Mouse (Mus musculus) lung, embryonic 14.5 days (tissue): ENCODE measurements at regions not wholly inside any gene's neighbourhood (a gene's known extent, or its start where the extent isn't known, plus 50 kb on each side); places are given as distances from the start of the nearest gene placed in this dataset.

Experiments
- ATAC-seq: fragments of 200-750 bp; cut with Nextera tagmentation; 2 replicates; pipeline ENCODE4 v1.8.0; 2017; ENCODE audit warnings: mild to moderate bottlenecking, moderate TSS enrichment, moderate library complexity; ENCODE audit not compliant: insufficient read depth
- DNase-seq: peaks from one replicate; pipeline ENCODE4 v3.0.0-alpha.2; 2015
- H3K27ac ChIP-seq: fragments of 300-500 bp; sonication (generic); 2 replicates; pipeline ENCODE4 v1.5.1; 2014; ENCODE audit warnings: low read depth, mild to moderate bottlenecking, moderate library complexity
- H3K27me3 ChIP-seq: fragments of 300-500 bp; sonication (generic); 2 replicates; pipeline ENCODE4 v1.6.1; 2014; ENCODE audit warnings: low read length, control low read depth; ENCODE audit not compliant: insufficient read depth
- H3K36me3 ChIP-seq: fragments of 300-500 bp; sonication (generic); 2 replicates; pipeline ENCODE4 v1.6.1; 2014; ENCODE audit warnings: control low read depth; ENCODE audit not compliant: insufficient read depth
- H3K4me1 ChIP-seq: fragments of 300-500 bp; sonication (generic); 2 replicates; pipeline ENCODE4 v1.6.1; 2014; ENCODE audit warnings: antibody characterized with exemption, control low read depth; ENCODE audit not compliant: insufficient read depth
- H3K4me2 ChIP-seq: fragments of 300-500 bp; sonication (generic); 2 replicates; pipeline ENCODE4 v1.6.1; 2014; ENCODE audit warnings: mild to moderate bottlenecking
- H3K4me3 ChIP-seq: fragments of 300-500 bp; sonication (generic); 2 replicates; pipeline ENCODE4 v1.5.1; 2014; ENCODE audit warnings: low read depth, low read length
- H3K9ac ChIP-seq: fragments of 300-500 bp; sonication (generic); 2 replicates; pipeline ENCODE4 v1.6.1; 2014
- H3K9me3 ChIP-seq: fragments of 300-500 bp; sonication (generic); 2 replicates; pipeline ENCODE4 v1.6.1; 2016; ENCODE audit warnings: low read depth, low read length, control low read depth
- CTCF ChIP-seq: IDR thresholded peaks from 2 replicates; pipeline ENCODE4 v1.5.1; 2016; ENCODE audit warnings: antibody characterized with exemption, low read depth
- WGBS: fragments of 180-500 bp; shearing (Covaris S2); extraction: QIAGEN DNeasy Blood & Tissue Kit; methylation state at CpG from one replicate; pipeline ENCODE4 v1.1.7; 2014; 5-methylcytosine and 5-hydroxymethylcytosine counted together

DNA sequence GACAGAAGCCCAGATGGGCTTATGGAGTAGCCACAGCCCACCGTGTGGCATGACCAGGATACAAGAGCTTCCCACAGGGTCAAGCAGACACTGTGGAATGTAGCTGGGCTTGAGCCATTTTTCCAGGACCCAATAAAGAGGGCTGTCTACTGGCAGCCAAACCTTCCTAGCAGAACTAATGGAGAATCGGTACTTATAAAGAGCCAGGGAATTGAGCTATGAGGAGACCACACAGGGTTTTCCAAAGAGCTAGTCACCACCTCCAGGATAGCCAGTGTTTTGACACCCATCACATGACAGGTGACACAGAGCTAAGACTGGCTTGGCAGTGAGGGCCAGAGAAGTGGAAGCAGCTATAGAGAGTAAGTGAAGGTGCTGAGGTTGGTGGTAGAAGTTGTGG lies 149.9 kb downstream of the Map2k4 start:
- Histone ChIP-seq H3K27ac (no peak overlapping the region), H3K4me1 (peaks cover 4% of the 10 kb centered on the region; the same call in 1 of the 2 replicates), H3K9me3 (no peaks in the 10 kb centered on the region), H3K4me3 (no peak overlapping the region), H3K9ac (no peak overlapping the region), H3K36me3 (no peaks in the 10 kb centered on the region), H3K27me3 (no peaks in the 10 kb centered on the region), H3K4me2 (no peak overlapping the region)
- no peak for ATAC-seq
- WGBS = 80% methylated on average over 2 of the region's 2 CpGs
- no peak for DNase-seq
- no peak for TF ChIP-seq CTCF

DNA sequence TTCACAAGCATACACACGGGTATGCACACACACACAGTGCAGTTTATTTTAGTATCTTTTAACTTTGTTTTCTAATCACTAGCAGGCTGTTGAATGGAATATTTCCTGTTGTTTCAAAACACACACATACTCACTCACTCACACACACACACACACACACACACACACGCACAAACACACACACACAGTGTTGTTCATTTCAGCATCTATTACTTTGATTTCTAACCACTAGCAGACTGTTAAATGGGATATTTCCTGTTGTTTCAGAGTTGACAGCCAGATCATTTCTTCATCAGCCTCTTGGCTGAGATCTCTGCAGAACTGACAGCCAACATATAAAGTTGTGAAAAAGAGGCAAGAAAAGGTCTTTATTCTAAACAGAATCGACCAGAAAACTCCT lies 150.9 kb downstream of the Map2k4 start:
- no peak for TF ChIP-seq CTCF
- no peak overlapping the region for H3K27ac ChIP-seq
- ATAC-seq (no peak), DNase-seq (no peak)
- no peak overlapping the region for H3K4me2 ChIP-seq
- H3K27me3 ChIP-seq = no peaks in the 10 kb centered on the region
- 61% methylated on average over 3 of the region's 3 CpGs for WGBS
- no peak overlapping the region for H3K4me3 ChIP-seq
- no peaks in the 10 kb centered on the region for H3K36me3 ChIP-seq
- H3K4me1 ChIP-seq = peaks cover 4% of the 10 kb centered on the region; the same call in 1 of the 2 replicates
- H3K9me3 ChIP-seq = no peaks in the 10 kb centered on the region
- H3K9ac ChIP-seq = no peak overlapping the region

DNA sequence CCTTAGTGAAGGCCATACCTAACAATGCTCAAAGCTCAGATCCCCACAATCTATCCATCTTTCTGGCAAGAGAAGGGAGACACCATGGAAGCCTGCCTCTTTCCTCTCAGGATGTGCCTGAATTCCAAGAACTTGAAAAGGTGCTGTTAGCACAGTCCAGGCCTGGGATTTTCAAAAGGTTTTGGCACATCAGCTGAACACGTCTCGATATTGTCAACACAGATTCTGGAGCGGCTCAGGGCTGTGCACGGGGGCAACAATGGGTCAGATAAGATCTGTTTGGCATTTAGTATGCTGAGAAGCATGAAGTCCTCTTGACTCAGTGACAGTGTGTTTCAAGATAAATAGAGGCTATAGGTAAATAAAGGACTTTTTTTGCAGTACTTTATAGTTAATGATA lies 152.8 kb downstream of the Map2k4 start:
- H3K4me1 ChIP-seq = peaks cover 4% of the 10 kb centered on the region; the same call in 1 of the 2 replicates

GRCm38 (mm10) chr11:65631164-65631563 lies 156.9 kb downstream of the Map2k4 start:
- H3K9ac ChIP-seq = no peak overlapping the region
- H3K4me3 ChIP-seq = no peak overlapping the region
- H3K36me3 ChIP-seq = no peaks in the 10 kb centered on the region
- H3K9me3 ChIP-seq = no peaks in the 10 kb centered on the region
- peak; percentile 64 for TF ChIP-seq CTCF
- ATAC-seq (no peak), DNase-seq (peak; percentile 81)
- no peak overlapping the region for H3K4me2 ChIP-seq
- 49% methylated on average over 3 of the region's 3 CpGs for WGBS
- H3K27me3 ChIP-seq = no peaks in the 10 kb centered on the region
- 0 out of 2 replicates have a peak, but pooled peaks cover 4% of the 10 kb centered on the region for H3K4me1 ChIP-seq
- no peak overlapping the region for H3K27ac ChIP-seq

More for the DNA sequence above, 152.8 kb downstream of the Map2k4 start:
- no peak overlapping the region for H3K4me2 ChIP-seq
- H3K4me3 ChIP-seq = no peak overlapping the region
- peak; percentile 56 for DNase-seq
- no peaks in the 10 kb centered on the region for H3K9me3 ChIP-seq
- no peak for TF ChIP-seq CTCF
- H3K9ac ChIP-seq = no peak overlapping the region
- no peaks in the 10 kb centered on the region for H3K36me3 ChIP-seq
- 8% methylated on average over 4 of the region's 4 CpGs for WGBS
- H3K27ac ChIP-seq = no peak overlapping the region
- no peak; the same call in 1 of the 2 replicates for ATAC-seq
- no peaks in the 10 kb centered on the region for H3K27me3 ChIP-seq

DNA sequence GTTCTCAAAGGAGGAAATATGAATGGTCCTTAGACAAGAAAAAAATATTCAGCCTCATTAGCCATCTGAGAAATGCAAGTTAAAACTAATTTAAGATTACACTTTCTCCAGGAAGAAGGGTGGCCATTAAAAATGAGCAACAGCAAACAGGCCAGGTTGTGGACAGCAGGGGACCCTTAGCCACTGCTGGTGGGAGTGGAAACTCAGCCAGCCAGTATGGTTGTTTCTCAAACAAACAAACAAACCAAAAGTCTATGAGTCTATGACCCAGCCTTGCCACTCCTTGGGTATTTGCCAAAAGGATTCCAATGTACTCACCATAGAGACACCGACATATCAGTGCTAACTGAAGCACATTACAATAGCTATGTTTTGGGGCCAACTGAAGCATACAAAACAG lies 157.7 kb downstream of the Map2k4 start:
- WGBS = 78% methylated on average over 1 of the region's 1 CpGs
- Histone ChIP-seq H3K27me3 (no peaks in the 10 kb centered on the region), H3K4me1 (no peaks in the 10 kb centered on the region), H3K4me3 (no peak overlapping the region), H3K9me3 (no peaks in the 10 kb centered on the region), H3K36me3 (no peaks in the 10 kb centered on the region), H3K4me2 (no peak overlapping the region), H3K27ac (no peak overlapping the region), H3K9ac (no peak overlapping the region)
- TF ChIP-seq CTCF = no peak
- ATAC-seq (no peak), DNase-seq (no peak)

- WGBS = 83% methylated on average over 5 of the region's 5 CpGs
- H3K9me3 ChIP-seq = no peaks in the 10 kb centered on the region
- no peak overlapping the region for H3K4me2 ChIP-seq
- ATAC-seq = no peak
- H3K27ac ChIP-seq = no peak overlapping the region
- DNase-seq = no peak
- no peak overlapping the region for H3K4me3 ChIP-seq
- H3K36me3 ChIP-seq = no peaks in the 10 kb centered on the region
- no peaks in the 10 kb centered on the region for H3K4me1 ChIP-seq
- TF ChIP-seq CTCF = no peak
- no peaks in the 10 kb centered on the region for H3K27me3 ChIP-seq
- H3K9ac ChIP-seq = no peak overlapping the region
Observed at GRCm38 (mm10) chr11:65629320-65629719, 158.8 kb downstream of the Map2k4 start.

DNA sequence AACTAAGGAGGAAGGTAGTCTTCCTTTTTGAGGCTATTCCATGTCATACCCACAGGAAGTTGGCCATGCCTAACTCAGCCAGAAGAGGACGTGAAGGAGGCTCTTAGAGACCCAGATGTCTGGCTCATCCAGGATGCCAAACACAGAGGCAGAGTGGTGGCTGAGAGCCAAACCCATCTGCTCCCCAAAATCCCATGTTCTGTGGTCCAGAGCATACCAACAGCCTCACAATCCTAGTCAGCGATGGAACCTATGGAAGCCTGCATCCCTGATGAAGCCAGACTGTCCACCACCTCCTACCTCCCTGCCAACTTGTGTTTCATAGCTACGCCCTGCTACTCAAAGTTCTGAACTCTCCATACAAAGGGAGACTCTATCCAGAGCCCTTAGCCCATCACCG lies 169.1 kb downstream of the Map2k4 start:
- Histone ChIP-seq H3K27me3 (no peaks in the 10 kb centered on the region), H3K9ac (no peak overlapping the region), H3K27ac (no peak overlapping the region), H3K4me1 (no peaks in the 10 kb centered on the region), H3K4me2 (no peak overlapping the region), H3K9me3 (no peaks in the 10 kb centered on the region), H3K36me3 (no peaks in the 10 kb centered on the region), H3K4me3 (no peak overlapping the region)
- DNase-seq (peak; percentile 23), ATAC-seq (no peak)
- WGBS = 82% methylated on average over 4 of the region's 4 CpGs
- no peak for TF ChIP-seq CTCF

GRCm38 (mm10) chr11:65610536-65610935 lies 177.6 kb downstream of the Map2k4 start:
- no peak for DNase-seq
- Histone ChIP-seq H3K4me3 (no peak overlapping the region), H3K9ac (no peak overlapping the region), H3K4me1 (no peaks in the 10 kb centered on the region), H3K27me3 (no peaks in the 10 kb centered on the region), H3K9me3 (no peaks in the 10 kb centered on the region), H3K27ac (no peak overlapping the region), H3K4me2 (no peak overlapping the region), H3K36me3 (no peaks in the 10 kb centered on the region)
- no peak for TF ChIP-seq CTCF
- no peak for ATAC-seq
- 86% methylated on average over 3 of the region's 3 CpGs for WGBS
